Mouse (Mus musculus): ENCODE measurements at regions not wholly inside any gene's neighbourhood (a gene's known extent, or its start where the extent isn't known, plus 50 kb on each side); places are given as distances from the start of the nearest gene placed in this dataset.

DNA sequence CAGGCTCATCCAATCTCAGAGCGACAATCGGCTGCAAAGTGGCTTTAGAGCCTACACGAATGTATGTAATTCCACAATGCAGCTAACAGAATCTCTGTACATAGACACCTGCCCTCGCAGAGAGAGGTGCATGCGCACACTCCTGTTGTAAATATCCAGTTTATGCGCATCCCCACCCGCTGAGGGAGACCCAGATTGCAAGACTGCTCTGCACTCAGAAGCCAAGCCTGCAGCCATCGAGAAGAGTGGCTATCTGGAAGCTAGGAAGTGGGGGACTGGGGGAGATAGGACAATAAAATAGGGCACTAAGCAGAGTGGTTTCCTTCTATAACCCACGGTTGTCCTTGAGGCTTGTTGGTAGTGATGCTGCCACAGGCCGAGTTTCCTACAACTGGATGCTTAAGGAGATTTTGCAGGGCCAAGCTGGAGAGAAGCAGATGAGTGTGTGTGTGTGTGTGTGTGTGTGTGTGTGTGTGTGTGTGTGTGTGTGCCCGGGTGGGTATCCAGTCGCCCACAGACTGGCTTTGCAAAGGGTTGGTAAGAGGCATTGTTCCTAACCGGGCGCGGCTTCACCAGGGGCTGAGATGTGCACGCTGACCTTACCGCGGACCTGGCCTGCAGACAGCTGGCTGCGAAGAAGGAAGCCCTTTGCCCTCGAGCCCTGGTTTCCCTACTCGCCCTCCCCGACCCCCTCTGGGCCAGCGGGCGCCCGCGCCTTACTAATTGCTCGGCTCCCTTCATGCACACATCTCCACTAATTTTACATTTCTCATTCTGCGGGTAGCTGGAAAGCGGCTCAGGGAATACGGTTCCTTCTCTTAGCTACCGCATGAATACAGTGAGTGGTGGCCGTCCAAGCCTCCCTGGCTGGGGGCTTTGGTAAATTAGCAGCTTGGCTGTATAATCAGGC is 81.1 kb upstream of the Tbca start:
- TF ChIP-seq POLR2A (IDR thresholded peaks at IDR 0.05; ENCODE audit: extremely low read depth, insufficient read depth, low read length), result no peak
- TF ChIP-seq CTCF (IDR thresholded peaks at IDR 0.05; ENCODE audit: low read depth, low read length), result no peak

Data from liver, adult 2 months (tissue).